Mouse (Mus musculus): ENCODE data around the gene Nav2. TPM values are rescaled to one million over a fixed set of nuclear protein-coding genes. Genes with fewer than 3 reads are reported as not detected.

Nav2 gene
- total and polyA plus RNA-seq, 3 experiments, result 2.0 to 2.7 TPM; not detected in 1

DNA sequence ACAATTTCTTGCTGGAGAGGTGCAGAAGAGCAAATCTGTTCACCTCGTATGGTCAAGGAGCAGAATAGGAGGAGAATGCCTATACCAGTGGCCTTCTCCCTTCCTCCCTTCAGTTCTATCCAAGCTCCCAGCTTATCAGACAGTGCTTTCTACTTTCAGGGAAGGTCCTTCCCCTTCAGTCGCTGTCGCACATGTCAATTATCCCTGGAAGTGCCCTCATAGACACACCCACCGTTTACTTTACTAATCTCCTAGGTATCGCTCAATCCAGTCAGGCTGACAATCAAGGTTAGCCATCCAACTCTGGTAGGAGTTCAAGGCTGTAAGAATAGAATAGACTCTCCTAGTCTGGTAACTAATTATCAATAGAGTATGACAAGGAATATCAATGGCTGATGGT is 277.5 kb downstream of the Nav2 start:
- Histone ChIP-seq H3K27ac (ENCODE audit: control insufficient read depth, low read depth, low read length) (no peak overlapping the region), H3K9me3 (replicated peaks; ENCODE audit: insufficient read depth, low read length) (no peaks in the 10 kb centered on the region), H3K27me3 (ENCODE audit: control insufficient read depth in 1 of 2, insufficient read depth in 2 of 2, low read length in 2 of 2) (peaks cover 0 to 1% of the 10 kb centered on the region in 2 experiments; a peak in 1 of 4 replicates), H3K4me3 (ENCODE audit: control insufficient read depth in 1 of 2, insufficient read depth in 1 of 2, low read depth in 2 of 2, low read length in 2 of 2) (no peak overlapping the region), H3K36me3 (ENCODE audit: control insufficient read depth in 1 of 2, insufficient read depth in 2 of 2, low read length in 2 of 2) (no peaks in the 10 kb centered on the region), H3K4me1 (ENCODE audit: control insufficient read depth in 1 of 2, insufficient read depth in 2 of 2, low read length in 2 of 2) (no peaks in the 10 kb centered on the region), H3K9ac (ENCODE audit: control insufficient read depth, low read depth, low read length, poor library complexity, severe bottlenecking) (no peak overlapping the region), H3K79me2 (ENCODE audit: control insufficient read depth, insufficient read depth, low read length, poor library complexity) (no peaks in the 10 kb centered on the region)
- DNase-seq (ENCODE audit: low read depth, low spot score), result no peak
- TF ChIP-seq CHD2 (IDR thresholded peaks at IDR 0.05; ENCODE audit: low read length) (no peak), CHD1 (IDR thresholded peaks at IDR 0.05; ENCODE audit: low read depth, low read length) (no peak), TCF12 (IDR thresholded peaks at IDR 0.05; ENCODE audit: low read depth, low read length) (no peak), NELFE (IDR thresholded peaks at IDR 0.05; ENCODE audit: low read depth, low read length) (no peak), ZC3H11A (IDR thresholded peaks at IDR 0.05; ENCODE audit: low read depth, low read length) (no peak), UBTF (IDR thresholded peaks at IDR 0.05; ENCODE audit: borderline replicate concordance, insufficient read depth, low read depth, low read length) (no peak), TBP (IDR thresholded peaks at IDR 0.05; ENCODE audit: low read depth, low read length) (no peak), BHLHE40 (IDR thresholded peaks at IDR 0.05; ENCODE audit: borderline replicate concordance, low read depth, low read length) (no peak)

DNA sequence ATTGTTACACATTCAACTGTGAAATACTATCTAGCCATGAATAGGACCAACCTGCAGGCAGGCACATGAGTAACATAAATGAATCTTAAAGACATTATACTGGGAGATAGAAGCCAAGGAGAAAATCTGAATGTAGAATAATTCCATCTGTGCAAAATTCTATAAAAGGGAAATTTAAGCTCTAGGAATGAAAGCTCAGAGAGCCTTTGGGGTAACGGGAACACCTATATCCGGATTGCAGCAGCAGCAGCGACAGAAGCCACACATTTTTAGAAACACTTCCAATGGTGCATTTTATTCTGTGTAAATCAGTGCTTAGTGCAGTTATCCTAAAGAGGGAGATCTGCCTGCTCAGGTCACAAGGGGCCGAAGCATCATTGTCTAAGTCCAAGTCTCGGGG is 280.8 kb downstream of the Nav2 start:
- Histone ChIP-seq H3K79me2 (ENCODE audit: control insufficient read depth, insufficient read depth, low read length, poor library complexity) (no peaks in the 10 kb centered on the region), H3K27ac (ENCODE audit: control insufficient read depth, low read depth, low read length) (no peak overlapping the region), H3K4me3 (ENCODE audit: control insufficient read depth in 1 of 2, insufficient read depth in 1 of 2, low read depth in 2 of 2, low read length in 2 of 2) (no peak overlapping the region), H3K9me3 (replicated peaks; ENCODE audit: insufficient read depth, low read length) (no peaks in the 10 kb centered on the region), H3K36me3 (ENCODE audit: control insufficient read depth in 1 of 2, insufficient read depth in 2 of 2, low read length in 2 of 2) (no peaks in the 10 kb centered on the region), H3K27me3 (ENCODE audit: control insufficient read depth in 1 of 2, insufficient read depth in 2 of 2, low read length in 2 of 2) (peaks cover 0 to 2% of the 10 kb centered on the region in 2 experiments; a peak in 1 of 4 replicates), H3K4me1 (ENCODE audit: control insufficient read depth in 1 of 2, insufficient read depth in 2 of 2, low read length in 2 of 2) (no peaks in the 10 kb centered on the region), H3K9ac (ENCODE audit: control insufficient read depth, low read depth, low read length, poor library complexity, severe bottlenecking) (no peak overlapping the region)
- no peak for DNase-seq (ENCODE audit: low read depth, low spot score)
- TF ChIP-seq SMC3 (IDR thresholded peaks at IDR 0.05; ENCODE audit: low read depth, low read length), result no peak
- no peak for TF ChIP-seq NELFE (IDR thresholded peaks at IDR 0.05; ENCODE audit: low read depth, low read length)

DNA sequence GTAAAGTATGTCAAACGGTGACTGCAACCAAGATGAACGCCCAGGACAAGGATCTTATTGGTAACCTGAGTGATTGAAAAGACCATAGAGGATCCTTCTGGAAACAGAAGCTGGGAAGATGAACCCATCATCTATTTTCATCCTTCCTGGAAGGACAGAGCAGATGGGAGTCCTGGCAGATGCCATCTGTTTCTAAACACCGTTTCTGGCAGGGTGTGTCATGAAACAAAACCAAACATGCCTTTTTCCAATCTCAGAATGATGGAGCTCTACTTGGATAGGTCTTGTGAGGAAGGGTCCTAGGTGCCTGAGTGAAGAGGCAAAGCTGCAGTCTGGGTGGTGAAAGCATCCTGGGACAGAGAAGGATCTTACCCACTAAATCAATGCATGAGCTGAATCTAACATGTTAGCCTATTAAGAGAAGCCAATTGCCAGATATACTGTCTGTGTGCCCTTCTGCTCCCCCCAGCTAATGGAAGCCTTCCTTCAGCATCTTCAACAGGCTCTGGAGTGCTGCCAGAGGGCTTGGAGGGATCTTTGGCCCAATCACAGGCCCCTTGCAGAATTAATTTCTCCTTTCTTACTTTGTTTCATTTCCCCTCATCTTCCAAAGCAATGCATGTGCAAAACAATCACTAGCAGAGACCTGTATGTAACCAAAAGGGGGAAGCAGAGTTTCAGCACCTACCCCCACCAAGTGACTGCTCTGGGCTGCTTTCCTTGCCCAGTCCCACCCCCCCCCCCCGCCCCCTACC is 281.9 kb downstream of the Nav2 start:
- H3K79me2 ChIP-seq (ENCODE audit: control insufficient read depth, insufficient read depth, low read length, poor library complexity), result no peaks in the 10 kb centered on the region
- H3K27ac ChIP-seq (ENCODE audit: control insufficient read depth, low read depth, low read length), result no peak overlapping the region
- no peaks in the 10 kb centered on the region for H3K4me1 ChIP-seq (ENCODE audit: control insufficient read depth in 1 of 2, insufficient read depth in 2 of 2, low read length in 2 of 2)
- H3K4me3 ChIP-seq (ENCODE audit: control insufficient read depth in 1 of 2, insufficient read depth in 1 of 2, low read depth in 2 of 2, low read length in 2 of 2), result no peak overlapping the region
- H3K36me3 ChIP-seq (ENCODE audit: control insufficient read depth in 1 of 2, insufficient read depth in 2 of 2, low read length in 2 of 2), result no peaks in the 10 kb centered on the region
- no peaks in the 10 kb centered on the region for H3K9me3 ChIP-seq (replicated peaks; ENCODE audit: insufficient read depth, low read length)
- TF ChIP-seq SMC3 (IDR thresholded peaks at IDR 0.05; ENCODE audit: low read depth, low read length), result no peak
- no peak for TF ChIP-seq NRF1 (IDR thresholded peaks at IDR 0.05; ENCODE audit: insufficient read depth, low read depth, low read length, poor library complexity, severe bottlenecking)
- no peak for TF ChIP-seq SIN3A (IDR thresholded peaks at IDR 0.05; ENCODE audit: low read length)
- TF ChIP-seq ETS1 (IDR thresholded peaks at IDR 0.05; ENCODE audit: low read depth, low read length), result no peak
- no peak for TF ChIP-seq MEF2A (IDR thresholded peaks at IDR 0.05; ENCODE audit: extremely low read depth, insufficient replicate concordance, low read depth, low read length, poor library complexity, severe bottlenecking)
- TF ChIP-seq ZKSCAN1 (IDR thresholded peaks at IDR 0.05; ENCODE audit: low read depth, low read length), result no peak
- no peak for TF ChIP-seq NELFE (IDR thresholded peaks at IDR 0.05; ENCODE audit: low read depth, low read length)
- TF ChIP-seq POLR2A (IDR thresholded peaks at IDR 0.05; ENCODE audit: control insufficient read depth in 1 of 2, insufficient read depth in 1 of 2, low read depth in 1 of 2, low read length in 2 of 2, poor library complexity in 1 of 2), result no peak
- no peak for TF ChIP-seq TAL1 (IDR thresholded peaks at IDR 0.05; ENCODE audit: low read length)
- no peak for TF ChIP-seq JUND (IDR thresholded peaks at IDR 0.05; ENCODE audit: low read depth, low read length)
- no peak for TF ChIP-seq GATA1 (IDR thresholded peaks at IDR 0.05; ENCODE audit: low read depth, low read length)
- no peak for TF ChIP-seq MAX (IDR thresholded peaks at IDR 0.05; ENCODE audit: low read length)
- no peak for TF ChIP-seq TBP (IDR thresholded peaks at IDR 0.05; ENCODE audit: low read depth, low read length)
- peaks cover 0 to 2% of the 10 kb centered on the region in 2 experiments; a peak in 1 of 4 replicates for H3K27me3 ChIP-seq (ENCODE audit: control insufficient read depth in 1 of 2, insufficient read depth in 2 of 2, low read length in 2 of 2)
- H3K9ac ChIP-seq (ENCODE audit: control insufficient read depth, low read depth, low read length, poor library complexity, severe bottlenecking), result no peak overlapping the region
- no peak for DNase-seq (ENCODE audit: low read depth, low spot score)

Measured in MEL (cell line).